Mouse (Mus musculus): Measurements from ENCODE around the gene Cebpa. TPM values are rescaled to one million over a fixed set of nuclear protein-coding genes. Genes with fewer than 3 reads are reported as not detected.

Gene Cebpa
- polyA plus RNA-seq (2012; rRNA removed), result 38.2 and 91.6 TPM in 2 replicates

DNA sequence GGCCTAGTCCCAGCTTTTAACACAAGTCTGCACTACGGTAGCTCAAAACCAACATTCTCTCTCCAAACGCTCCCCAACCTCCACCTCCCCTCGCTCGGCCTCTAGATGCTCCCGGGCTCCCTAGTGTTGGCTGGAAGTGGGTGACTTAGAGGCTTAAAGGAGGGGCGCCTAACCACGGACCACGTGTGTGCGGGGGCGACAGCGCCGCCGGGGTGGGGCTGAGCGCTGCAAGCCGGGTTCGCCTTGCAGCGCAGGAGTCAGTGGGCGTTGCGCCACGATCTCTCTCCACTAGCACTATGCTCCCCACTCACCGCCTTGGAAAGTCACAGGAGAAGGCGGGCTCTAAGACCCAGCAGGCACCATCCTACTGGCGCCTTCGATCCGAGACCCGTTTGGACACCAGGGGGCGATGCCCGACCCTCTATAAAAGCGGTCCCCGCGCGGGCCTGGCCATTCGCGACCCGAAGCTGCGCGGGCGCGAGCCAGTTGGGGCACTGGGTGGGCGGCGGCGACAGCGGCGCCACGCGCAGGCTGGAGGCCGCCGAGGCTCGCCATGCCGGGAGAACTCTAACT is at the start of gene Cebpa:
TSS of gene Cebpa (plus strand) at position 453 of the 573 bp plus-strand sequence.

Other genes starting within 250 kb of the Cebpa start
- gene Pepd, start 206.9 kb upstream of the Cebpa start, polyA plus RNA-seq (2012; rRNA removed), result 22.0 and 27.4 TPM in 2 replicates
- gene Cebpg, start 62.7 kb upstream of the Cebpa start, polyA plus RNA-seq (2012; rRNA removed), result 1.00 and 1.4 TPM in 2 replicates
- 1.1 TPM in 2 replicates for gene Slc7a10, start 67.1 kb downstream of the Cebpa start, polyA plus RNA-seq (2012; rRNA removed)
- 5.8 and 8.3 TPM in 2 replicates for gene Lrp3, start 96.2 kb downstream of the Cebpa start, polyA plus RNA-seq (2012; rRNA removed)
- 0.72 and 0.93 TPM in 2 replicates for gene Gpatch1, start 199.1 kb downstream of the Cebpa start, polyA plus RNA-seq (2012; rRNA removed)
- gene Rhpn2, start 214.9 kb downstream of the Cebpa start, polyA plus RNA-seq (2012; rRNA removed), result 10.7 and 15.0 TPM in 2 replicates